Mouse (Mus musculus): ENCODE measurements around the gene Ckap5.

- TF ChIP-seq CTCF (IDR thresholded peaks at IDR 0.05; ENCODE audit: insufficient read depth, low read depth, low read length) (no peak), POLR2A (IDR thresholded peaks at IDR 0.05; ENCODE audit: insufficient read depth, low read depth, low read length) (no peak)
These were observed 125.1 kb downstream of the Ckap5 start for GRCm38 (mm10) chr2:91651458-91652258.
